Mouse (Mus musculus): ENCODE results near the gene Sh3bp5. TPM values are rescaled to one million over a fixed set of nuclear protein-coding genes. Genes with fewer than 3 reads are reported as not detected.

The Sh3bp5 gene
- total RNA-seq, 1 experiment, result 4.6 TPM

- Histone ChIP-seq H3K9me3 (ENCODE audit: control insufficient read depth, insufficient read depth, low read depth, low read length) (no peaks in the 10 kb centered on the region), H3K4me1 (ENCODE audit: control insufficient read depth in 2 of 2, insufficient read depth in 2 of 2, low read length in 2 of 2, poor library complexity in 1 of 2) (peaks cover 0 to 3% of the 10 kb centered on the region in 2 experiments; a peak in 1 of 4 replicates), H3K27ac (ENCODE audit: insufficient read depth, low read depth, low read length, poor library complexity, severe bottlenecking) (no peak overlapping the region), H3K9ac (ENCODE audit: insufficient read depth, low read depth, low read length, poor library complexity, severe bottlenecking) (no peak overlapping the region), H3K36me3 (ENCODE audit: control insufficient read depth, insufficient read depth, low read length, poor library complexity, severe bottlenecking) (no peaks in the 10 kb centered on the region), H3K4me3 (ENCODE audit: insufficient read depth in 1 of 2, low read depth in 1 of 2, low read length in 2 of 2, poor library complexity in 1 of 2, severe bottlenecking in 1 of 2) (no peak overlapping the region)
- TF ChIP-seq ZNF384 (IDR thresholded peaks at IDR 0.05; ENCODE audit: low read depth, low read length) (no peak), CHD2 (IDR thresholded peaks at IDR 0.05; ENCODE audit: low read depth, low read length) (no peak), HCFC1 (IDR thresholded peaks at IDR 0.05; ENCODE audit: borderline replicate concordance, insufficient read depth, low read length) (no peak), MAFK (IDR thresholded peaks at IDR 0.05; ENCODE audit: insufficient read depth, low read depth, low read length) (no peak), ZC3H11A (IDR thresholded peaks at IDR 0.05; ENCODE audit: borderline replicate concordance, low read depth, low read length) (no peak)
- no peak for DNase-seq (ENCODE audit: low read depth, low spot score)
- in situ Hi-C loops (cut with MboI; ENCODE audit: low sequenced_read_pairs in 2 of 2, unreplicated experiment in 2 of 2), result no loop called here
Observed at GRCm38 (mm10) chr14:31422961-31423791, 12.7 kb downstream of the Sh3bp5 start.

GRCm38 (mm10) chr14:31422395-31422794, 13.5 kb downstream of the Sh3bp5 start:
- Histone ChIP-seq H3K4me3 (ENCODE audit: insufficient read depth in 1 of 2, low read depth in 1 of 2, low read length in 2 of 2, poor library complexity in 1 of 2, severe bottlenecking in 1 of 2) (no peak overlapping the region), H3K36me3 (ENCODE audit: control insufficient read depth, insufficient read depth, low read length, poor library complexity, severe bottlenecking) (no peaks in the 10 kb centered on the region), H3K4me1 (ENCODE audit: control insufficient read depth in 2 of 2, insufficient read depth in 2 of 2, low read length in 2 of 2, poor library complexity in 1 of 2) (peaks cover 0 to 3% of the 10 kb centered on the region in 2 experiments; a peak in 1 of 4 replicates), H3K9ac (ENCODE audit: insufficient read depth, low read depth, low read length, poor library complexity, severe bottlenecking) (no peak overlapping the region), H3K27ac (ENCODE audit: insufficient read depth, low read depth, low read length, poor library complexity, severe bottlenecking) (no peak overlapping the region), H3K9me3 (ENCODE audit: control insufficient read depth, insufficient read depth, low read depth, low read length) (no peaks in the 10 kb centered on the region)
- no peak for TF ChIP-seq CHD2 (IDR thresholded peaks at IDR 0.05; ENCODE audit: low read depth, low read length)
- TF ChIP-seq MAFK (IDR thresholded peaks at IDR 0.05; ENCODE audit: insufficient read depth, low read depth, low read length), result no peak
- no peak for TF ChIP-seq HCFC1 (IDR thresholded peaks at IDR 0.05; ENCODE audit: borderline replicate concordance, insufficient read depth, low read length)
- no peak for TF ChIP-seq ZNF384 (IDR thresholded peaks at IDR 0.05; ENCODE audit: low read depth, low read length)
- TF ChIP-seq ZC3H11A (IDR thresholded peaks at IDR 0.05; ENCODE audit: borderline replicate concordance, low read depth, low read length), result no peak
- DNase-seq (ENCODE audit: low read depth, low spot score), result no peak
- in situ Hi-C loops (cut with MboI; ENCODE audit: low sequenced_read_pairs in 2 of 2, unreplicated experiment in 2 of 2), result no loop called here

- Histone ChIP-seq H3K9me3 (ENCODE audit: control insufficient read depth, insufficient read depth, low read depth, low read length) (no peaks in the 10 kb centered on the region), H3K4me1 (ENCODE audit: control insufficient read depth in 2 of 2, insufficient read depth in 2 of 2, low read length in 2 of 2, poor library complexity in 1 of 2) (peaks cover 0 to 3% of the 10 kb centered on the region in 2 experiments; a peak in 1 of 4 replicates), H3K36me3 (ENCODE audit: control insufficient read depth, insufficient read depth, low read length, poor library complexity, severe bottlenecking) (no peaks in the 10 kb centered on the region), H3K4me3 (ENCODE audit: insufficient read depth in 1 of 2, low read depth in 1 of 2, low read length in 2 of 2, poor library complexity in 1 of 2, severe bottlenecking in 1 of 2) (no peak overlapping the region), H3K9ac (ENCODE audit: insufficient read depth, low read depth, low read length, poor library complexity, severe bottlenecking) (no peak overlapping the region), H3K27ac (ENCODE audit: insufficient read depth, low read depth, low read length, poor library complexity, severe bottlenecking) (no peak overlapping the region)
- no peak for DNase-seq (ENCODE audit: low read depth, low spot score)
- in situ Hi-C loops (cut with MboI; ENCODE audit: low sequenced_read_pairs in 2 of 2, unreplicated experiment in 2 of 2), result no loop called here
- TF ChIP-seq CHD2 (IDR thresholded peaks at IDR 0.05; ENCODE audit: low read depth, low read length), result no peak
- TF ChIP-seq HCFC1 (IDR thresholded peaks at IDR 0.05; ENCODE audit: borderline replicate concordance, insufficient read depth, low read length), result no peak
- TF ChIP-seq ZNF384 (IDR thresholded peaks at IDR 0.05; ENCODE audit: low read depth, low read length), result no peak
- no peak for TF ChIP-seq ZC3H11A (IDR thresholded peaks at IDR 0.05; ENCODE audit: borderline replicate concordance, low read depth, low read length)
- TF ChIP-seq MAFK (IDR thresholded peaks at IDR 0.05; ENCODE audit: insufficient read depth, low read depth, low read length), result no peak
Observed at GRCm38 (mm10) chr14:31421509-31422295, 14.2 kb downstream of the Sh3bp5 start.

GRCm38 (mm10) chr14:31420985-31421384, 14.9 kb downstream of the Sh3bp5 start:
- TF ChIP-seq CHD2 (IDR thresholded peaks at IDR 0.05; ENCODE audit: low read depth, low read length) (no peak), MAFK (IDR thresholded peaks at IDR 0.05; ENCODE audit: insufficient read depth, low read depth, low read length) (no peak), HCFC1 (IDR thresholded peaks at IDR 0.05; ENCODE audit: borderline replicate concordance, insufficient read depth, low read length) (no peak), ZC3H11A (IDR thresholded peaks at IDR 0.05; ENCODE audit: borderline replicate concordance, low read depth, low read length) (no peak), ZNF384 (IDR thresholded peaks at IDR 0.05; ENCODE audit: low read depth, low read length) (no peak)
- in situ Hi-C loops (cut with MboI; ENCODE audit: low sequenced_read_pairs in 2 of 2, unreplicated experiment in 2 of 2), result no loop called here
- Histone ChIP-seq H3K4me1 (ENCODE audit: control insufficient read depth in 2 of 2, insufficient read depth in 2 of 2, low read length in 2 of 2, poor library complexity in 1 of 2) (peaks cover 0 to 3% of the 10 kb centered on the region in 2 experiments; a peak in 1 of 4 replicates), H3K27ac (ENCODE audit: insufficient read depth, low read depth, low read length, poor library complexity, severe bottlenecking) (no peak overlapping the region), H3K36me3 (ENCODE audit: control insufficient read depth, insufficient read depth, low read length, poor library complexity, severe bottlenecking) (no peaks in the 10 kb centered on the region), H3K9me3 (ENCODE audit: control insufficient read depth, insufficient read depth, low read depth, low read length) (no peaks in the 10 kb centered on the region), H3K4me3 (ENCODE audit: insufficient read depth in 1 of 2, low read depth in 1 of 2, low read length in 2 of 2, poor library complexity in 1 of 2, severe bottlenecking in 1 of 2) (no peak overlapping the region), H3K9ac (ENCODE audit: insufficient read depth, low read depth, low read length, poor library complexity, severe bottlenecking) (no peak overlapping the region)
- DNase-seq (ENCODE audit: low read depth, low spot score), result no peak

Data from ES-E14 (cell line).